Mouse (Mus musculus) urinary bladder, postnatal 14 days (tissue): ENCODE results near the gene Bcl2l13.
A peak's percentile ranks its signal among the peaks of the same experiment; 100 is the strongest.
"Not testable (repeated sequence)": the region's sequence is repeated elsewhere in the genome, so short reads cannot be mapped to it uniquely, and the experiment has no call there.

Experiments
- DNase-seq: peaks from one replicate; pipeline ENCODE4 v3.0.0; 2021; ENCODE audit warnings: low spot score

The Bcl2l13 gene

GRCm38 (mm10) chr6:120835474-120836374, at the start of gene Bcl2l13:
Gene Bcl2l13, plus strand, starts transcription at chr6:120836212.
- DNase-seq = peak; percentile 96

- DNase-seq = no peak
Observed at GRCm38 (mm10) chr6:120788068-120788607, 47.9 kb upstream of the Bcl2l13 start.

GRCm38 (mm10) chr6:120788904-120789303, 47.1 kb upstream of the Bcl2l13 start:
- DNase-seq = no peak

GRCm38 (mm10) chr6:120790153-120790552, 45.9 kb upstream of the Bcl2l13 start:
- DNase-seq = no peak

- no peak for DNase-seq
Observed at GRCm38 (mm10) chr6:120790717-120791116, 45.3 kb upstream of the Bcl2l13 start.

GRCm38 (mm10) chr6:120792947-120793346, 43.1 kb upstream of the Bcl2l13 start:
- no peak for DNase-seq

- no peak for DNase-seq
Observed at GRCm38 (mm10) chr6:120795422-120796086, 40.5 kb upstream of the Bcl2l13 start.

GRCm38 (mm10) chr6:120796111-120796510, 39.9 kb upstream of the Bcl2l13 start:
- DNase-seq = no peak

- peak; percentile 53 for DNase-seq
Observed at GRCm38 (mm10) chr6:120798019-120798418, 38.0 kb upstream of the Bcl2l13 start.

- DNase-seq = no peak
Observed at GRCm38 (mm10) chr6:120798905-120799304, 37.1 kb upstream of the Bcl2l13 start.

- no peak for DNase-seq
Observed at GRCm38 (mm10) chr6:120799581-120800041, 36.4 kb upstream of the Bcl2l13 start.

- no peak for DNase-seq
Observed at GRCm38 (mm10) chr6:120806999-120807737, 28.8 kb upstream of the Bcl2l13 start.

GRCm38 (mm10) chr6:120807738-120808081, 28.3 kb upstream of the Bcl2l13 start:
- no peak for DNase-seq

- DNase-seq = not testable (repeated sequence)
Observed at GRCm38 (mm10) chr6:120811999-120812398, 24.0 kb upstream of the Bcl2l13 start.

- DNase-seq = no peak
Observed at GRCm38 (mm10) chr6:120819294-120819693, 16.7 kb upstream of the Bcl2l13 start.

GRCm38 (mm10) chr6:120820144-120820543, 15.9 kb upstream of the Bcl2l13 start:
- no peak for DNase-seq

- DNase-seq = no peak
Observed at GRCm38 (mm10) chr6:120820941-120821340, 15.1 kb upstream of the Bcl2l13 start.

- DNase-seq = no peak
Observed at GRCm38 (mm10) chr6:120821715-120822114, 14.3 kb upstream of the Bcl2l13 start.

- peak; percentile 92 for DNase-seq
Observed at GRCm38 (mm10) chr6:120822307-120822928, 13.6 kb upstream of the Bcl2l13 start, which contains the start of gene Atp6v1e1. Gene Atp6v1e1, minus strand, starts transcription at chr6:120822793.

GRCm38 (mm10) chr6:120822937-120823614, 12.9 kb upstream of the Bcl2l13 start:
- no peak for DNase-seq

GRCm38 (mm10) chr6:120830056-120830455, 6.0 kb upstream of the Bcl2l13 start:
- no peak for DNase-seq
